Mouse (Mus musculus) brain, embryonic 14.5 days (tissue): Measurements from ENCODE around the gene Mcm6. TPM values are rescaled to one million over a fixed set of nuclear protein-coding genes. Genes with fewer than 3 reads are reported as not detected.

Source experiments
- DNase-seq: peaks from one replicate; pipeline ENCODE4 v3.0.0-alpha.2; 2011; ENCODE audit warnings: low read depth
- CTCF ChIP-seq: fragments of 200-500 bp; IDR thresholded peaks from 2 replicates; pipeline ENCODE4 v1.5.1; 2012; ENCODE audit warnings: inconsistent platforms, mild to moderate bottlenecking, moderate library complexity, borderline replicate concordance; ENCODE audit not compliant: insufficient read depth, insufficient read length; ENCODE audit errors: extremely low read depth
- POLR2A ChIP-seq: fragments of 200-500 bp; IDR thresholded peaks from 2 replicates; pipeline ENCODE4 v1.6.1; 2012; ENCODE audit warnings: mild to moderate bottlenecking, inconsistent platforms, borderline replicate concordance; ENCODE audit not compliant: poor library complexity, insufficient read depth, insufficient read length, severe bottlenecking; ENCODE audit errors: extremely low read depth
- polyA plus RNA-seq: library from polyadenylated mRNA; depleted of rRNA; stranded (reverse); fragments of >200 nt; gene quantifications from 2 replicates; pipeline ENCODE4 v1.2.3, GENCODE M21; 2012; rRNA removed

Mcm6 gene
- polyA plus RNA-seq: 60.3 and 70.2 TPM in 2 replicates

- peak; percentile 98 for DNase-seq
- TF ChIP-seq CTCF (no peak), POLR2A (peak; percentile 49; the same call in 1 of the 2 replicates)
These were observed at the start of gene Mcm6 for GRCm38 (mm10) chr1:128359554-128360376. Mcm6 (minus strand) TSS chr1:128359664.

- DNase-seq: peak; percentile 35
- TF ChIP-seq CTCF: no peak
- no peak for TF ChIP-seq POLR2A
These were observed 47.4 kb upstream of the Mcm6 start for GRCm38 (mm10) chr1:128406846-128407245.

- TF ChIP-seq POLR2A (no peak), CTCF (no peak)
- DNase-seq: peak; percentile 85
These were observed 46.2 kb upstream of the Mcm6 start for GRCm38 (mm10) chr1:128405675-128406074.

GRCm38 (mm10) chr1:128405041-128405481 lies 45.6 kb upstream of the Mcm6 start:
- TF ChIP-seq CTCF: no peak
- no peak for TF ChIP-seq POLR2A
- DNase-seq: peak; percentile 96

- TF ChIP-seq POLR2A: no peak
- no peak for TF ChIP-seq CTCF
- peak; percentile 60 for DNase-seq
These were observed 41.5 kb upstream of the Mcm6 start for GRCm38 (mm10) chr1:128400926-128401325.

GRCm38 (mm10) chr1:128399941-128400915 lies 40.8 kb upstream of the Mcm6 start:
- TF ChIP-seq CTCF (no peak), POLR2A (no peak)
- peak; percentile 74 for DNase-seq

- peak; percentile 17 for DNase-seq
- no peak for TF ChIP-seq CTCF
- no peak for TF ChIP-seq POLR2A
These were observed 39.4 kb upstream of the Mcm6 start for GRCm38 (mm10) chr1:128398738-128399445.

- no peak for DNase-seq
- TF ChIP-seq CTCF (no peak), POLR2A (no peak)
These were observed 35.2 kb upstream of the Mcm6 start for GRCm38 (mm10) chr1:128394657-128395056.

- DNase-seq: no peak
- TF ChIP-seq POLR2A (no peak), CTCF (no peak)
These were observed 32.9 kb upstream of the Mcm6 start for GRCm38 (mm10) chr1:128392382-128392781.

- no peak for DNase-seq
- TF ChIP-seq CTCF: no peak
- TF ChIP-seq POLR2A: no peak
These were observed 27.0 kb upstream of the Mcm6 start for GRCm38 (mm10) chr1:128386487-128386886.

- TF ChIP-seq CTCF (no peak), POLR2A (no peak)
- peak; percentile 67 for DNase-seq
These were observed 17.4 kb upstream of the Mcm6 start for GRCm38 (mm10) chr1:128376841-128377240.

GRCm38 (mm10) chr1:128372143-128372860 lies 12.8 kb upstream of the Mcm6 start:
- peak; percentile 68 for DNase-seq
- TF ChIP-seq POLR2A: no peak
- TF ChIP-seq CTCF: peak; percentile 22; the same call in 1 of the 2 replicates
